Mouse (Mus musculus) bone marrow, adult 2 months (tissue): ENCODE results near the gene Sox5. TPM values are rescaled to one million over a fixed set of nuclear protein-coding genes. Genes with fewer than 3 reads are reported as not detected.

Source experiments
- H3K27ac ChIP-seq: fragments of 200-500 bp; 2 replicates; pipeline ENCODE4 v1.5.1; 2012; ENCODE audit warnings: low read depth, mild to moderate bottlenecking, control low read depth, inconsistent platforms, low read length; ENCODE audit not compliant: control insufficient read depth, poor library complexity, insufficient read depth
- H3K4me1 ChIP-seq: fragments of 200-500 bp; 2 replicates; pipeline ENCODE4 v1.6.1; 2011; ENCODE audit warnings: low read length; ENCODE audit not compliant: control insufficient read depth, insufficient read depth
- H3K4me3 ChIP-seq: fragments of 200-500 bp; replicated peaks from 2 replicates; pipeline ENCODE3; 2011; ENCODE audit warnings: mild to moderate bottlenecking, low read depth, low read length, control low read depth; ENCODE audit not compliant: control insufficient read depth
- CTCF ChIP-seq: fragments of 200-500 bp; IDR thresholded peaks from 2 replicates; pipeline ENCODE4 v1.5.1; 2011; ENCODE audit warnings: low read length, control low read depth; ENCODE audit not compliant: control insufficient read depth, insufficient read depth
- POLR2A ChIP-seq: fragments of 200-500 bp; IDR thresholded peaks from 2 replicates; pipeline ENCODE4 v1.6.1; 2011; ENCODE audit warnings: low read depth, mild to moderate bottlenecking, control low read depth, low read length, borderline replicate concordance; ENCODE audit not compliant: control insufficient read depth
- WGBS: fragments of 180-500 bp; shearing (Covaris S2); methylation state at CpG from one replicate; pipeline ENCODE4 v1.1.7; 2018; 5-methylcytosine and 5-hydroxymethylcytosine counted together
- polyA plus RNA-seq: library from polyadenylated mRNA; stranded (reverse); fragments of >200 nt; gene quantifications from 2 replicates; pipeline ENCODE4 v1.2.4, GENCODE M21; 2011; ENCODE audit warnings: low replicate concordance; ENCODE audit not compliant: missing spikeins, insufficient read depth, insufficient read length

Sox5 gene
- polyA plus RNA-seq, 1 experiment = not detected

- no peak for TF ChIP-seq CTCF
- TF ChIP-seq POLR2A = no peak
- no peaks in the 10 kb centered on the region; the same call in 1 of the 2 replicates for H3K4me1 ChIP-seq
- no peak overlapping the region for H3K4me3 ChIP-seq
- H3K27ac ChIP-seq = no peak overlapping the region
- 80% methylated on average over 7 of the region's 7 CpGs for WGBS
These were observed 946.4 kb downstream of the Sox5 start for GRCm38 (mm10) chr6:143835331-143835730.

- Histone ChIP-seq H3K27ac (no peak overlapping the region), H3K4me1 (no peaks in the 10 kb centered on the region; the same call in 1 of the 2 replicates), H3K4me3 (no peak overlapping the region)
- TF ChIP-seq POLR2A (no peak), CTCF (no peak)
- 84% methylated on average over 3 of the region's 3 CpGs for WGBS
These were observed 947.8 kb downstream of the Sox5 start for GRCm38 (mm10) chr6:143833986-143834385.

DNA sequence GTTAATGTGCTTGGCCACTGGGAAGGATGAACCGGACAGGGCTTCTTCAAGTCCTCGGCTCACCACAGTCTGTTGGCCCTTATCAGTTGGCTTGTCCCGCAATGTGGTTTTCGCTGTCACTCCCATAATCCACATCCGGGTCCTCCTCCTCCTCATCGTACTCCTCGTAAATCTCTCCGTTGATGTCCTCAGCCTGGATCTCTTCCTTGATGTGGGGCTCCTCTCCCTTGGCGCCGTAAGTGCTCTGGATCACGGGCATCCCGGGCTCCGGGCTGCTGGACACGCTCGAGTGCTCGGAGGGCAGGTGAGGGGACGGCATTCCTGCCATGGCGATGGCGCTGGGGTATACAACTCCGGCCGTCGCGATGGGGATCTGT is 948.6 kb downstream of the Sox5 start:
- TF ChIP-seq POLR2A = no peak
- TF ChIP-seq CTCF = no peak
- whole genome bisulfite sequencing = 69% methylated on average over 23 of the region's 23 CpGs

GRCm38 (mm10) chr6:143832483-143833181 is 949.1 kb downstream of the Sox5 start:
- WGBS = 56% methylated on average over 12 of the region's 12 CpGs
- TF ChIP-seq CTCF (no peak), POLR2A (no peak)
- no peak overlapping the region for H3K27ac ChIP-seq
- peak overlapping the region; percentile 21 for H3K4me3 ChIP-seq
- no peaks in the 10 kb centered on the region; the same call in 1 of the 2 replicates for H3K4me1 ChIP-seq

More for the DNA sequence above, 948.6 kb downstream of the Sox5 start:
- Histone ChIP-seq H3K27ac (no peak overlapping the region), H3K4me1 (no peaks in the 10 kb centered on the region; the same call in 1 of the 2 replicates), H3K4me3 (peak overlapping the region; percentile 21)

- H3K27ac ChIP-seq = no peak overlapping the region
- no peaks in the 10 kb centered on the region; the same call in 1 of the 2 replicates for H3K4me1 ChIP-seq
- no peak for TF ChIP-seq POLR2A
- no peak for TF ChIP-seq CTCF
- 78% methylated on average over 4 of the region's 4 CpGs for WGBS
- no peak overlapping the region for H3K4me3 ChIP-seq
These were observed 950.5 kb downstream of the Sox5 start for GRCm38 (mm10) chr6:143831246-143831645.

DNA sequence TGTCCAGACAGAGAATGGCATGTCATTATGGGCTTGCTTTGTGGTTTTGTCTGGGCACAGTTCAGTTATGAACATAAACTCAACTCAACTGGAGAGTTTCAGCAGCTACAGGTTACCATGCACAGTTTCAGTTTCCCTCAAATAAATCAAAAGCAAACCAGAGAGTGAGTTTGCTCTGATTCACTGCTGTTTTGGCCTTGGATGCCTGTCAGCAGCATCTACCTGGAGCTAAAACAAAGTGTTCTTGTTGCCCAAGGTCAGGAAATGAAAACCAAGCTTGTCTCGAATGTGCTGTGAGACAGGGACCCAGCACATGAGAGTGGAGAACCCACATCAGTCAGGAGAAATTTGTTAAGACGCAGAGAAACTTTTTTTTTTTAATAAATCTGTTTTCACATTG is 951.6 kb downstream of the Sox5 start:
- TF ChIP-seq POLR2A (no peak), CTCF (no peak)
- Histone ChIP-seq H3K27ac (no peak overlapping the region), H3K4me3 (no peak overlapping the region), H3K4me1 (no peaks in the 10 kb centered on the region; the same call in 1 of the 2 replicates)
- 52% methylated on average over 2 of the region's 2 CpGs for WGBS

GRCm38 (mm10) chr6:143826786-143827185 is 955.0 kb downstream of the Sox5 start:
- TF ChIP-seq CTCF (no peak), POLR2A (no peak)
- 19% methylated on average over 5 of the region's 5 CpGs for WGBS
- no peak overlapping the region for H3K27ac ChIP-seq
- H3K4me3 ChIP-seq = no peak overlapping the region
- no peaks in the 10 kb centered on the region; the same call in 1 of the 2 replicates for H3K4me1 ChIP-seq

DNA sequence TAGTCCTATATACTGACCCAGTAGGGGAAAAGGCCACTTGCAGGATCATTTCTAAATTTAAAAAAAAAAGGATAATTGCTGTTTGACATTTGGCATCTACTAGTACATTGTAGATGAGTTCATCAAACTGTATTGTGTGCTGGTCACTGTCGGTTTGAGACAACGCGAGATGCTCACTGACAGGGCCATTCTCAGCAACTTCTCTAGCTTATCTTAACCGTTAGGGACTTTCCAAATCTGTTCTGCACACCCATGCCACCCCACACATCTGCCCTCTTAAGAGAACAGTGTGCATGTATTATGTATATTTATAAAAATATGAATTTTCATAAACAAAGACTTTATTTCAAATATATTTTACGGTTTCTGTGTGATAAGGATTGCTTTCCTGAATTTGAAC is 955.8 kb downstream of the Sox5 start:
- no peak for TF ChIP-seq POLR2A
- TF ChIP-seq CTCF = no peak
- Histone ChIP-seq H3K4me1 (no peaks in the 10 kb centered on the region; the same call in 1 of the 2 replicates), H3K27ac (no peak overlapping the region), H3K4me3 (no peak overlapping the region)
- 70% methylated on average over 5 of the region's 5 CpGs for WGBS
